Mouse (Mus musculus) myocyte (in vitro differentiated cells): ENCODE measurements at regions not wholly inside any gene's neighbourhood (a gene's known extent, or its start where the extent isn't known, plus 50 kb on each side); places are given as distances from the start of the nearest gene placed in this dataset.

Experiments
- CEBPB ChIP-seq: IDR thresholded peaks from 2 replicates; pipeline ENCODE4 v1.6.1; 2011; ENCODE audit warnings: mild to moderate bottlenecking, moderate library complexity; ENCODE audit not compliant: poor library complexity, insufficient read depth, severe bottlenecking
- E2F4 ChIP-seq: IDR thresholded peaks from one replicate; pipeline ENCODE4 v1.6.1; 2011; ENCODE audit warnings: mild to moderate bottlenecking, control low read depth, moderate library complexity; ENCODE audit not compliant: insufficient read depth
- MAX ChIP-seq: IDR thresholded peaks from one replicate; pipeline ENCODE4 v1.6.1; 2011; ENCODE audit warnings: low read depth, mild to moderate bottlenecking, control low read depth
- MYOD1 ChIP-seq, 3 experiments: IDR thresholded peaks; one replicate each; pipeline ENCODE4 v1.6.1; 2011; ENCODE audit warnings: control low read depth in 2 of 3, low read depth in 2 of 3, mild to moderate bottlenecking in 2 of 3, moderate library complexity in 1 of 3; ENCODE audit not compliant: insufficient read length in 2 of 3, control insufficient read depth in 1 of 3
- MYOG ChIP-seq, 3 experiments: IDR thresholded peaks; one replicate each; pipeline ENCODE4 v1.6.1; 2011; ENCODE audit warnings: control low read depth in 2 of 3, low read depth in 2 of 3, mild to moderate bottlenecking in 2 of 3; ENCODE audit not compliant: insufficient read length in 2 of 3, control insufficient read depth in 1 of 3, insufficient read depth in 1 of 3
- POLR2A ChIP-seq: IDR thresholded peaks from one replicate; pipeline ENCODE4 v1.6.1; 2011; ENCODE audit warnings: low read depth, mild to moderate bottlenecking, control low read depth, moderate library complexity; ENCODE audit not compliant: insufficient read length
- USF1 ChIP-seq: IDR thresholded peaks from one replicate; pipeline ENCODE4 v1.6.1; 2011; ENCODE audit warnings: low read depth, mild to moderate bottlenecking, control low read depth, moderate library complexity

DNA sequence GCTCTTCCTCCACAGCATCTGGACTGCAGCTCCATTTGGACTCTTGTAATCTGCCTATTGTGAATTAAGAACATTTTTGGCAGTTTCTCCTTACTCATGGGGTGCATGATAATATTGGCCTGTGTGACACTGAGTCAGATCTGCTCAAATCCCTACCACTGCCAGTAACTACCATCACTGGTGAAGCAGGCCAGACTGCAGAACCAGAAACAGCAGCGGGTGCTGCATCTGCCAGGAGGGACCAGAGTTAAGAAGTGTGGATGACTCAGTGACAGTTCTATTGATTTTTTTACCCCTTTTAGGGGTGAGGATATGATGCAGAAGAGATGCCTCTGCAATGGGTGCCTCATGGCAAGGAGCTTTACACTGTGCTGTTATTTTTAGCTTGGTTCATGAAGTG lies 511.2 kb upstream of the Epha7 start:
- TF ChIP-seq POLR2A (no peak), USF1 (no peak), MYOG (IDR thresholded peaks at IDR 0.05; ENCODE audit: control insufficient read depth in 1 of 3, insufficient read depth in 1 of 3, insufficient read length in 2 of 3, low read depth in 2 of 3) (no peak), E2F4 (no peak), MAX (no peak), CEBPB (no peak), MYOD1 (IDR thresholded peaks at IDR 0.05; ENCODE audit: control insufficient read depth in 1 of 3, insufficient read length in 2 of 3, low read depth in 2 of 3) (no peak)
